Mouse (Mus musculus) large intestine, adult 2 months (tissue): ENCODE results near the gene St3gal5. TPM values are rescaled to one million over a fixed set of nuclear protein-coding genes. Genes with fewer than 3 reads are reported as not detected.

ENCODE experiments used
- DNase-seq: peaks from one replicate; pipeline ENCODE4 v3.0.0-alpha.2; 2012; ENCODE audit warnings: low read depth, low spot score
- WGBS: fragments of 180-500 bp; shearing (Covaris S2); methylation state at CpG from one replicate; pipeline ENCODE4 v1.1.7; 2018; 5-methylcytosine and 5-hydroxymethylcytosine counted together
- polyA plus RNA-seq: library from polyadenylated mRNA; depleted of rRNA; stranded (reverse); fragments of >200 nt; gene quantifications from 2 replicates; pipeline ENCODE4 v1.2.3, GENCODE M21; 2012; rRNA removed

St3gal5 gene
- polyA plus RNA-seq, 1 experiment, result 2.6 TPM

DNA sequence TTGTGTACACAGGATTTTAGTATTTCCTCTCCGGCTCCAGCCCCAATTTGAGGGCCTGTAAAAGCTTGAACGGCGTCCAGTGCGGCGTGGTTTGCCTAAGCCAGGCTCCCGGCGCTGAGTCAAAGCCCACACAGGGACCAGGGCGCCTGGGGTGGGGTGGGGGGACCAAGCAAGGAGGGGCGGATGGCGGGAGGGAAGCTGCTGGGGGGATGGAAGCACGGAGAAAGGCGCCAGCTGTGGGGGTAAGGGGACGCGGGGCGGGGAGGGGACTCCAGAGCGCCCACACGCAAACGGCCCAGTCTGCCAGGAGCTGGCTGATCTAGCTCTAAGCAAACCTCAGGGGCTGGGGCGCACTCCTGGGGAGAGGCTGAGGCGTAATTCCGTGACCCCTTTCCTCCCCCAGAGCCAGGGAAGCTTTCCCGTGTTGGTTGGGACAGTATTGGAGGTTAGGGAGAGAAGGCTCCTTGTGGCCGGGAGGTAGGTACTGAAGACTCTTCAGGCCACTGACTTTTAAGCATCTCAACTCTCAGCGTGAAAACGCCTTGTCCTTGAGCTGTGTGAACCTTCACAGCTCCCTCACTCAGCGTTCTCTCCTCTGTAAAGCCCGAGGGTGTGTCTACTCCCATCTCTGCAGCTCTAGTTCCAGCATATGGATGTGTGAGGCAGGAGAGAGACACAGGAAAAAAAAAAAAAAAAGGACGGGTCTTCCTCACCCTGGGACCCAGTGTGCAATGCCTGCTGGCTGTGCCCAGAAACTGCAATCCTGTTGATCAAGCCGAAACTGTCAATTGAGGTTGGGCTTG is 91.9 kb downstream of the St3gal5 start:
- 5% methylated on average over 29 of the region's 29 CpGs for WGBS
- peak; percentile 16 for DNase-seq

DNA sequence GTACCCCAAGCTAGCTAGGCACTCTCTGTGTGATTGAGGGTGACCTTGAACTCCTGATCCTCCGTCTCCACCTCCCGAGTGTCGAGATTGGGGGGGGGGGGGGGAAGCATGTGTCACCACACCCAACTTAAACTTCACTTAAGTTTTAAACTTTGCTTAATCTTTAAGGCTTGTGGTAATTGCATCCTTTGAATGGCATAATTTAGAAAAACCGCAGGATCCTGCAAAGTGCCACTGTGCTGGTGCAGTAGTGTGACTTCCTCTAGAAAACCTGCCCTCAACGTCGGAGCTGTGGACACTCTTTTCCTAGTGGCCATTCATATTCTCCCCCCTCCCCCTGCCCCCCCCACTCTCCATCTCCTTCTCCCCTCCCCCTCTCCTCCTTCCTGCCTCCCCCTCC is 92.7 kb downstream of the St3gal5 start:
- 28% methylated on average over 6 of the region's 6 CpGs for WGBS
- DNase-seq, result no peak

DNA sequence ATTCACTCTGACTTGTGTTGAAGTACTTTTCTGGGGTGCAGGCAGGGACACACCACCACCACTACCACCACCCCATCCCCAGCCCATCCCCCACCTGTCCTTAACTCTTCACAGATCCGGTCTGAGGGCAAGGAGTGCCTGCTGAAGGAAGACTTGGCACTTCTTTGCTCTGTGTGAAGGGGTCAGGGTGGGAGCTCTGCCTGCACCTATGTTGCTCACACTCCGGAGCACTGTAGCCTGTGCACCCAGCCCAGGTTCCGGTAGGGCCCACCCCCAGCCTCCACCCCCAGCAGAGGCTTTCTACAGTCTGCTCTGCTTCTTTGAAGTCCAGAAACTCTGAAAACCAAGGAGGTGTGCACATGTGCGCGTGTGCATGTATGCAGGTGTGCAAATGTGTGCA is 93.2 kb downstream of the St3gal5 start:
- 76% methylated on average over 5 of the region's 5 CpGs for WGBS

DNA sequence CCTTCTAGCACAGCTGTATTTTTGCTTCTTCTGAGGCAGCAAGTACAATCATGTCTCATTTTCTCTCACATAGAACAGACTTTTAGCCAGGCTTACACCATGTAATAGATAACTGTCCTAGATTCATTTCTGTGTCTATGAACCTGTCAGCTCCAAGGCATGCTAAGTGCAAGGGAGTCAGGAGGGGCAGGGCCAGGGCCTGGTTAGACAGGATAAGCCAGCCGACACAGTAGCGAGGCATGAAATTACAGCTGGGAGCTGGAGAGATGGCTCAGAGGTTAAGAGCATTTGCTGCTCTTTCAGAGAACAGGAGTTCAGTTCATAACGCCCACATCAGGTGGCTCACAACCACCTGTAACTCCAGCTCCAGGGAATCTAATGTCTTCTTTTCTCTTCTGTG is 99.3 kb downstream of the St3gal5 start:
- DNase-seq, result no peak
- WGBS, result 89% methylated on average over 3 of the region's 3 CpGs

More for the DNA sequence above, 93.2 kb downstream of the St3gal5 start:
- DNase-seq, result no peak

DNA sequence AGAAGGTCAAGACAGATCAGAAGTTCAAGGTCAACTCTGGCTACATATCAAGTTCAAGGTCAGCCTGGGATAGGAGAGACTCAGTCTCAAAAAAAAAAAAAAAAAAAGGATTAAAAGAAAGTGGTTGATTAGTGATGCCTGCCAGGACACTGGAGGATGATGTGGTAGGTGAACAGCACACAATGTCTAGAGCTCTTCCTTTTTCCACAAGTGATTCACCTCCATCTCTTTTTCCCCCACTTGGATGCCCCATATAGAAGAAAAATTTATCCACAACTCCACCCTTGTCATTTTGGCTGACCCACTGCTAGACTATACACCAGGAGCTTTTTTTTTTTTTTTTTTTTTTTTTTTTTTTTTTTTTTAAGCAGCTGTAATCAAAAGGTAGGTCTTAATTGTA is 100.1 kb downstream of the St3gal5 start:
- no peak for DNase-seq

DNA sequence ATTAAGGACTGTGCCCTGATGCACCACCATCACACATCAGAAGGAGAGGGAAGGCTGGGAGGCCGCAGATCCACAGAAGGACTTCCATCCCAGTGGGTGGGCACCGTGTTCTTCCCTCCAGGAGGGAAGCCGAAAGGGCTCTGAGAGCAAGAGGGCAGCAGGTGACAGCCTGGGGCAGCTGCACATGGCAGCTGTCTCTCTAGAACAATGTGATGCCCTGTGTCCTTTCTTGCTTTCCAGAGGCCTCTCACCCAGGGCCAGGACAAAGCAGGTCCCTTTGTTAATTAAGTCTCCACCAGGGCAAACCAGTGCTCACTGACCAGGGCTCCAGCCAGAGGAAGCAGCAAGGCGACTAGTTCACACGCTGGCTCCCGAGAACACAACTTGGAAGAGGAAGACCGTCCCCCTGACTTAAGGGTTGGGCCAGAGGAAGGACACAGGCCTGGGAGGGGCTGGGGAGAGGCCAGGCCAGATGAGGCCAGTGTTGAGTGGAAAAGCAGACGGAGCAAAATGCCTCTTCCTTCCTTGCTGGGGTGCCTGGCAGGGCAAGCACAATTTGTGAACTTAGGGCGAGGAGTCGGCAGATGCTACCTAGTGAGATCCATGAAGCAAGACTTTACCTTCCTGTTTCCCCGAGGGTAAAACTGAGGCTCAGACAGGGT is 103.3 kb downstream of the St3gal5 start:
- no peak for DNase-seq
- 56% methylated on average over 11 of the region's 11 CpGs for WGBS

DNA sequence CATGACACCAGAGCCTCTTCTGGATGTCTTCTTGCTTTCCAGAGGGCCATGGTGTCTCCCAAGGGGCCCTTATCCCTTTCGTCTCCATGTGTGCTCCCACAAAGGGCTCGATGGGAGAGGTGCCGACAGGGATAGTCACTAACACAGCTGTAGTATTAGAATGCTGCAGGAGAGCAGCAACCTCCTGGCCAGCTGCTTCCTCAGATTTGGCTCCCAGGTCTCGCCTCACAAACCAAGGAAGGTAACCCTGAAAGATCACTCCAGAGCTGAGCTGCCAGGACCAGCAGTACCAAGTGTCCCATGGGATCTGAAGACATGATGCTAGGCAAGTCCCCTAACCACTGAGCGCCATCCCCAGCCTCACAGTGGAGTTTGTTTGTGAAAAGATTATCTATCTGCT is 105.3 kb downstream of the St3gal5 start:
- WGBS, result 78% methylated on average over 5 of the region's 5 CpGs
- DNase-seq, result no peak

DNA sequence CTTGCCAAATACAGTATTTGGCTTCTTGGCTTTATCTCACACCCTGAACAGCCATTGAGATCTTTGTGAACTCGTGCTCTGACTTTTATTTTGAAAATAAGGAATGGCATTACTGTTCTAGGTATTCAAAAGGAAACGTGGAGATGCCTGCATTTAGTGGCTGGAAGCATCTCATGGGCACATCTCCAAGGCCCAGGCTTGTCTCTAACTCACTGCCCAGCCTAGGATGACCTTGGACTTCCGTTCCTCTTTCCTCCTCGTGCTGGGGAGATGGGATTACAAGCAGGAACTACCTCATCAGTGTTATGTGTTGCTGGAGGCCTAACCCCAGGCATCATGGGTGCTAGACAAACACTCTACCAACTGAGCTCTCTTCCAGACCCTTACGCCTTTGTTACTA is 105.9 kb downstream of the St3gal5 start:
- 42% methylated on average over 5 of the region's 5 CpGs for WGBS
- DNase-seq, result no peak

Other genes starting within 250 kb of the St3gal5 start
- 12.9 and 15.3 TPM in 2 replicates for gene Ptcd3, start 188.8 kb upstream of the St3gal5 start, polyA plus RNA-seq
- gene Polr1a, start 188.5 kb upstream of the St3gal5 start, polyA plus RNA-seq, result 9.0 and 10.1 TPM in 2 replicates
- gene Atoh8, start 138.0 kb downstream of the St3gal5 start, polyA plus RNA-seq, result 5.5 and 5.9 TPM in 2 replicates
- 0.25 and 0.49 TPM in 2 replicates for gene Sftpb, start 207.0 kb downstream of the St3gal5 start, polyA plus RNA-seq
- 16.6 and 19.7 TPM in 2 replicates for gene Usp39, start 247.6 kb downstream of the St3gal5 start, polyA plus RNA-seq
- 9.5 and 17.9 TPM in 2 replicates for gene 0610030E20Rik, start 249.7 kb downstream of the St3gal5 start, polyA plus RNA-seq